Mouse (Mus musculus): ENCODE data around the gene Sorbs1. TPM values are rescaled to one million over a fixed set of nuclear protein-coding genes. Genes with fewer than 3 reads are reported as not detected.

Gene Sorbs1
- polyA plus RNA-seq, 1 experiment from 2014 or later = 90.6 TPM

- Histone ChIP-seq H3K36me3 (ENCODE audit: control insufficient read depth, insufficient read depth, low read length) (no peaks in the 10 kb centered on the region; the same call in 1 of the 2 replicates), H3K27me3 (ENCODE audit: control insufficient read depth, insufficient read depth, low read length) (no peaks in the 10 kb centered on the region)
- no peak for ATAC-seq (replicated peaks; ENCODE audit: insufficient number of reproducible peaks, low FRiP score, low TSS enrichment)
Observed at GRCm38 (mm10) chr19:40317001-40317400, 196.6 kb downstream of the Sorbs1 start.

GRCm38 (mm10) chr19:40314252-40314651 lies 199.3 kb downstream of the Sorbs1 start:
- H3K36me3 ChIP-seq (ENCODE audit: control insufficient read depth, insufficient read depth, low read length) = peaks cover 15% of the 10 kb centered on the region
- H3K9me3 ChIP-seq (replicated peaks; ENCODE audit: control insufficient read depth, low read length) = no peaks in the 10 kb centered on the region
- H3K27me3 ChIP-seq (ENCODE audit: control insufficient read depth, insufficient read depth, low read length) = no peaks in the 10 kb centered on the region
- peaks cover 16% of the 10 kb centered on the region for H3K4me1 ChIP-seq (ENCODE audit: control insufficient read depth, insufficient read depth, low read length)
- no peak for ATAC-seq (replicated peaks; ENCODE audit: insufficient number of reproducible peaks, low FRiP score, low TSS enrichment)
- no peak overlapping the region for H3K27ac ChIP-seq (ENCODE audit: low read depth, low read length)
- H3K9ac ChIP-seq (ENCODE audit: low read depth, low read length) = no peak overlapping the region
- no peak overlapping the region for H3K4me3 ChIP-seq (ENCODE audit: low read depth, low read length)
- 87% methylated on average over 11 of the region's 11 CpGs for WGBS (ENCODE audit: insufficient replicate concordance)
- H3K4me2 ChIP-seq = no peak overlapping the region

More at GRCm38 (mm10) chr19:40317001-40317400, 196.6 kb downstream of the Sorbs1 start:
- H3K27ac ChIP-seq (ENCODE audit: low read depth, low read length) = no peak overlapping the region
- WGBS (ENCODE audit: insufficient replicate concordance) = 59% methylated on average over 4 of the region's 4 CpGs
- H3K9me3 ChIP-seq (replicated peaks; ENCODE audit: control insufficient read depth, low read length) = no peaks in the 10 kb centered on the region
- H3K4me3 ChIP-seq (ENCODE audit: low read depth, low read length) = no peak overlapping the region
- no peak overlapping the region for H3K4me2 ChIP-seq
- H3K4me1 ChIP-seq (ENCODE audit: control insufficient read depth, insufficient read depth, low read length) = peaks cover 17% of the 10 kb centered on the region
- no peak overlapping the region for H3K9ac ChIP-seq (ENCODE audit: low read depth, low read length)

- H3K9me3 ChIP-seq (replicated peaks; ENCODE audit: control insufficient read depth, low read length) = no peaks in the 10 kb centered on the region
- WGBS (ENCODE audit: insufficient replicate concordance) = 92% methylated on average over 8 of the region's 8 CpGs
- H3K4me1 ChIP-seq (ENCODE audit: control insufficient read depth, insufficient read depth, low read length) = peaks cover 6% of the 10 kb centered on the region; the same call in 1 of the 2 replicates
- no peak overlapping the region for H3K27ac ChIP-seq (ENCODE audit: low read depth, low read length)
- no peak overlapping the region for H3K4me3 ChIP-seq (ENCODE audit: low read depth, low read length)
- H3K9ac ChIP-seq (ENCODE audit: low read depth, low read length) = no peak overlapping the region
- no peak for ATAC-seq (replicated peaks; ENCODE audit: insufficient number of reproducible peaks, low FRiP score, low TSS enrichment)
- H3K27me3 ChIP-seq (ENCODE audit: control insufficient read depth, insufficient read depth, low read length) = no peaks in the 10 kb centered on the region
- no peak overlapping the region for H3K4me2 ChIP-seq
- peaks cover 20% of the 10 kb centered on the region for H3K36me3 ChIP-seq (ENCODE audit: control insufficient read depth, insufficient read depth, low read length)
Observed at GRCm38 (mm10) chr19:40311631-40312030, 201.9 kb downstream of the Sorbs1 start.

GRCm38 (mm10) chr19:40310410-40311130 lies 203.0 kb downstream of the Sorbs1 start:
- H3K9me3 ChIP-seq (replicated peaks; ENCODE audit: control insufficient read depth, low read length) = no peaks in the 10 kb centered on the region
- H3K27me3 ChIP-seq (ENCODE audit: control insufficient read depth, insufficient read depth, low read length) = no peaks in the 10 kb centered on the region
- 81% methylated on average over 15 of the region's 15 CpGs for WGBS (ENCODE audit: insufficient replicate concordance)
- no peak for ATAC-seq (replicated peaks; ENCODE audit: insufficient number of reproducible peaks, low FRiP score, low TSS enrichment)
- no peak overlapping the region for H3K9ac ChIP-seq (ENCODE audit: low read depth, low read length)
- no peak overlapping the region for H3K27ac ChIP-seq (ENCODE audit: low read depth, low read length)
- no peak overlapping the region for H3K4me2 ChIP-seq
- peaks cover 20% of the 10 kb centered on the region for H3K36me3 ChIP-seq (ENCODE audit: control insufficient read depth, insufficient read depth, low read length)
- no peak overlapping the region for H3K4me3 ChIP-seq (ENCODE audit: low read depth, low read length)
- H3K4me1 ChIP-seq (ENCODE audit: control insufficient read depth, insufficient read depth, low read length) = peaks cover 6% of the 10 kb centered on the region

GRCm38 (mm10) chr19:40309911-40310310 lies 203.7 kb downstream of the Sorbs1 start:
- Histone ChIP-seq H3K4me2 (no peak overlapping the region), H3K36me3 (ENCODE audit: control insufficient read depth, insufficient read depth, low read length) (peaks cover 20% of the 10 kb centered on the region), H3K4me1 (ENCODE audit: control insufficient read depth, insufficient read depth, low read length) (peaks cover 8% of the 10 kb centered on the region), H3K4me3 (ENCODE audit: low read depth, low read length) (no peak overlapping the region), H3K9ac (ENCODE audit: low read depth, low read length) (no peak overlapping the region), H3K27me3 (ENCODE audit: control insufficient read depth, insufficient read depth, low read length) (no peaks in the 10 kb centered on the region), H3K9me3 (replicated peaks; ENCODE audit: control insufficient read depth, low read length) (no peaks in the 10 kb centered on the region), H3K27ac (ENCODE audit: low read depth, low read length) (no peak overlapping the region)
- ATAC-seq (replicated peaks; ENCODE audit: insufficient number of reproducible peaks, low FRiP score, low TSS enrichment) = no peak
- 80% methylated on average over 12 of the region's 12 CpGs for WGBS (ENCODE audit: insufficient replicate concordance)

- Histone ChIP-seq H3K36me3 (ENCODE audit: control insufficient read depth, insufficient read depth, low read length) (peaks cover 20% of the 10 kb centered on the region), H3K27me3 (ENCODE audit: control insufficient read depth, insufficient read depth, low read length) (no peaks in the 10 kb centered on the region), H3K27ac (ENCODE audit: low read depth, low read length) (no peak overlapping the region), H3K9ac (ENCODE audit: low read depth, low read length) (no peak overlapping the region), H3K9me3 (replicated peaks; ENCODE audit: control insufficient read depth, low read length) (no peaks in the 10 kb centered on the region), H3K4me2 (no peak overlapping the region), H3K4me1 (ENCODE audit: control insufficient read depth, insufficient read depth, low read length) (peaks cover 24% of the 10 kb centered on the region), H3K4me3 (ENCODE audit: low read depth, low read length) (no peak overlapping the region)
- 70% methylated on average over 7 of the region's 7 CpGs for WGBS (ENCODE audit: insufficient replicate concordance)
- ATAC-seq (replicated peaks; ENCODE audit: insufficient number of reproducible peaks, low FRiP score, low TSS enrichment) = no peak; the same call in 1 of the 2 replicates
Observed at GRCm38 (mm10) chr19:40307550-40307949, 206.0 kb downstream of the Sorbs1 start.

GRCm38 (mm10) chr19:40306631-40307030 lies 206.9 kb downstream of the Sorbs1 start:
- no peak for ATAC-seq (replicated peaks; ENCODE audit: insufficient number of reproducible peaks, low FRiP score, low TSS enrichment)
- no peak overlapping the region for H3K27ac ChIP-seq (ENCODE audit: low read depth, low read length)

GRCm38 (mm10) chr19:40305456-40305855 lies 208.1 kb downstream of the Sorbs1 start:
- no peaks in the 10 kb centered on the region for H3K9me3 ChIP-seq (replicated peaks; ENCODE audit: control insufficient read depth, low read length)
- H3K4me3 ChIP-seq (ENCODE audit: low read depth, low read length) = no peak overlapping the region
- peaks cover 16% of the 10 kb centered on the region for H3K36me3 ChIP-seq (ENCODE audit: control insufficient read depth, insufficient read depth, low read length)
- H3K4me1 ChIP-seq (ENCODE audit: control insufficient read depth, insufficient read depth, low read length) = peaks cover 24% of the 10 kb centered on the region
- H3K9ac ChIP-seq (ENCODE audit: low read depth, low read length) = no peak overlapping the region
- no peak overlapping the region for H3K27ac ChIP-seq (ENCODE audit: low read depth, low read length)
- ATAC-seq (replicated peaks; ENCODE audit: insufficient number of reproducible peaks, low FRiP score, low TSS enrichment) = no peak
- H3K4me2 ChIP-seq = no peak overlapping the region
- H3K27me3 ChIP-seq (ENCODE audit: control insufficient read depth, insufficient read depth, low read length) = no peaks in the 10 kb centered on the region
- 71% methylated on average over 7 of the region's 7 CpGs for WGBS (ENCODE audit: insufficient replicate concordance)

More at GRCm38 (mm10) chr19:40306631-40307030, 206.9 kb downstream of the Sorbs1 start:
- WGBS (ENCODE audit: insufficient replicate concordance) = 57% methylated on average over 2 of the region's 2 CpGs
- no peaks in the 10 kb centered on the region for H3K9me3 ChIP-seq (replicated peaks; ENCODE audit: control insufficient read depth, low read length)
- peaks cover 18% of the 10 kb centered on the region for H3K36me3 ChIP-seq (ENCODE audit: control insufficient read depth, insufficient read depth, low read length)
- no peak overlapping the region for H3K4me2 ChIP-seq
- H3K27me3 ChIP-seq (ENCODE audit: control insufficient read depth, insufficient read depth, low read length) = no peaks in the 10 kb centered on the region
- peaks cover 24% of the 10 kb centered on the region for H3K4me1 ChIP-seq (ENCODE audit: control insufficient read depth, insufficient read depth, low read length)
- no peak overlapping the region for H3K4me3 ChIP-seq (ENCODE audit: low read depth, low read length)
- no peak overlapping the region for H3K9ac ChIP-seq (ENCODE audit: low read depth, low read length)

- Histone ChIP-seq H3K4me1 (ENCODE audit: control insufficient read depth, insufficient read depth, low read length) (peaks cover 35% of the 10 kb centered on the region), H3K27ac (ENCODE audit: low read depth, low read length) (peak overlapping the region; percentile 65), H3K9me3 (replicated peaks; ENCODE audit: control insufficient read depth, low read length) (no peaks in the 10 kb centered on the region), H3K36me3 (ENCODE audit: control insufficient read depth, insufficient read depth, low read length) (no peaks in the 10 kb centered on the region), H3K4me2 (no peak overlapping the region; the same call in 1 of the 2 replicates), H3K27me3 (ENCODE audit: control insufficient read depth, insufficient read depth, low read length) (no peaks in the 10 kb centered on the region), H3K4me3 (ENCODE audit: low read depth, low read length) (no peak overlapping the region), H3K9ac (ENCODE audit: low read depth, low read length) (peak overlapping the region; percentile 40; the same call in 1 of the 2 replicates)
- 45% methylated on average over 9 of the region's 9 CpGs for WGBS (ENCODE audit: insufficient replicate concordance)
- peak; percentile 25; the same call in 1 of the 2 replicates for ATAC-seq (replicated peaks; ENCODE audit: insufficient number of reproducible peaks, low FRiP score, low TSS enrichment)
Observed at GRCm38 (mm10) chr19:40302916-40303315, 210.7 kb downstream of the Sorbs1 start.

Measured in heart, embryonic 11.5 days (tissue).